Mouse (Mus musculus): ENCODE measurements at regions not wholly inside any gene's neighbourhood (a gene's known extent, or its start where the extent isn't known, plus 50 kb on each side); places are given as distances from the start of the nearest gene placed in this dataset.

GRCm38 (mm10) chr2:53474455-53474854, 282.9 kb downstream of the Arl6ip6 start:
- TF ChIP-seq CTCF (IDR thresholded peaks at IDR 0.05; ENCODE audit: borderline replicate concordance, insufficient read depth, low read length): no peak
- no peak for TF ChIP-seq POLR2A (IDR thresholded peaks at IDR 0.05; ENCODE audit: low read depth, low read length)

All from embryonic fibroblast, embryonic 13.5 days (primary cell).